Mouse (Mus musculus): Measurements from ENCODE around the gene Emc9.

Gene Emc9

DNA sequence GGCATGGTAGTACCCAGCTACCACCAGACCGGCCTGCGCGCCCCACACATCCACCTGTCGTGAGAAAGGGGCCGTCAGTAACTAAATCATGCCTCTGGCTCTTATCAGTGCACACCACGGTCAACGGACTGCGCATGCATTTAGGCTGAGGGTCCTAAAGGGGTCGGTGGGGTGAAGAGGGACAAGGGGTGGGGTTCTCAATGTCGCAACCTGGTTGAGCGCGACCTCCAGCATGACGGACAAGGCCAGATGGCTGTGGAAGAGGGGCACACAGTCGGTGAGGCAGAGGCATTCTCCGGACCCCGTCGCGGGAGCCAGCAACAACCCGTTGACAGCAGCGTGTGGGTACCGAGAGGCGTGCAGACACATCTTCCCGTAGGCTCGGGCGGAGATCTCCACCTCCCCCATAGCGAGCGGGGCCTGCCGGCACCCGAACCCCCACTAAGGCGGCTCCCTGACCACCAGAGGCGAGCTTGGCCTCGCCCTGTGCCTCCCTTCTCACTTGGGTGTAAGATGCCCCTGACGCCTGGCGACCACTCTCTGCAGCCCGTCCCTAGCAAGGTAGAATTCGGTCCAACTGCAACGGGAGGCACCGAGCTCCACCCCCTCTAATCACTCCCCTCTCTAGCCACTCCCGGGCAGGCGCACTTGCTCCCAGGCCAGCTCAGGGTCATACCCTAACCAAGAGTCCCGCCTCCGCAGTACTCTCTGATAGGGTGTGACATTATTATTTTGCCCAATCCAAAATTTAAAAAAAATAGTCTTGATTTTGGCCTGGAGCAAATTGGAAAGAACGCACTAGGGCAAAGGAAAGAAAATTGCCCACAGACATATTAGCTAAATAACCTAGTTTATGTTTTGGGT, at the start of gene Emc9:
Gene Emc9 (minus strand): TSS at position 601 of the 864 bp plus-strand sequence.
- in situ Hi-C loops (cut with MboI; ENCODE audit: low pct_unique_long_range_greater_than_20kb in 1 of 2, low sequenced_read_pairs in 2 of 2, unreplicated experiment in 1 of 2) = no loop called here

DNA sequence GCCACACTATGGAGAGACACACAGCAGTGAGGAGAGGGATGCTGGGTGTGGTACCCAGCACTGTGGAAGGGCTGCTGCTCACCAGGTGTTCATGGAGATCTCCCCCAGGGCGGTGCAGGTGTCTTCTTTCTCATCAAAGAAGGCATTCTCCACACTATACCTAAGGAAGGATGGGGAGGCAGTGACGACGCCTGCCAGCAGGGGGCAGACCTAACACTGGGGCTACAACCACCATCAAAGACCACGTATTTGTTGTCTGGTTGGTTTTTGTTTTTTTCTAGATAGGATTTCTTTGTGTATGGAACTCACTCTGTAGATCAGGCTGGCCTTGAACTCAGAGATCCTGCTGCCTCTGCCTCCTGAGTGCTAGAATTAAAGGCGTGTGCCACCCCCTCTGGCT, 44.2 kb upstream of the Emc9 start:
- in situ Hi-C loops (cut with MboI; ENCODE audit: low pct_unique_long_range_greater_than_20kb in 1 of 2, low sequenced_read_pairs in 2 of 2, unreplicated experiment in 1 of 2) = no loop called here

DNA sequence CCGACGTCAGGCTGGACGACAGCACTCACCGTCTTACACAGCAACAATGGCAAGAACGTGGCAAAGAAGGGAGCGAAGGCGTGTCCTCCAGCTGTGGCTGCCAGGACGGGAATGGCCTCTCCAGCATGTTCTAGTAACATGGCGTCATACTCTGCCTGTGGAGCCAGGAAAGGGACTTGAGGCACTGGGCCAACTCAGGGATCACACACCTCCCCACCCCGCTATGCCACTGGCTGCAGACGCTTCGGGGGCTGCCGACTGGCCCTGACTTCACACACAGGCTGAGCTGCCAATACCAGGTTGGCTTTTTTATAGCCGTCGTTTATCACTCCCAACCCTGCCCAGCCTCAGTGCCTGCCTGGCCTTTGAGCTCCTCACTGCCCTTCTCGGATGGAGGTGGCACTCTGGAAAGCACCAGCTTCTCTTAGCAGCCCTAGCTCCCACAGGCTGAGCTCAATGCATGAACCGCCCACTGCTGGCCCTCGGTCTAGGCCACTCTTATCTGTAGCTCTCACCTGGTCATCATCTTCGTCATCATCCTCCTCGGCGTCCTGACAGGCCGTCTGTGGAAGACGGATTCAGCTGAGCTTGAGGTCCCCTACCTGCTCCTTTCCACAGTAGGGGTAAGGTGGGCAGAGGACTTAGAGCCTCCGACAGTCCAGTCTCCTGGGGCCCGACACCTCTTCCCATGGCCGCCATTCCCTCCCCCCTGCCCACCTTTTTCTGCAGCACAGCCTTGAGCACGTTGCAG, 43.1 kb upstream of the Emc9 start:
- in situ Hi-C loops (cut with MboI; ENCODE audit: low pct_unique_long_range_greater_than_20kb in 1 of 2, low sequenced_read_pairs in 2 of 2, unreplicated experiment in 1 of 2) = no loop called here

DNA sequence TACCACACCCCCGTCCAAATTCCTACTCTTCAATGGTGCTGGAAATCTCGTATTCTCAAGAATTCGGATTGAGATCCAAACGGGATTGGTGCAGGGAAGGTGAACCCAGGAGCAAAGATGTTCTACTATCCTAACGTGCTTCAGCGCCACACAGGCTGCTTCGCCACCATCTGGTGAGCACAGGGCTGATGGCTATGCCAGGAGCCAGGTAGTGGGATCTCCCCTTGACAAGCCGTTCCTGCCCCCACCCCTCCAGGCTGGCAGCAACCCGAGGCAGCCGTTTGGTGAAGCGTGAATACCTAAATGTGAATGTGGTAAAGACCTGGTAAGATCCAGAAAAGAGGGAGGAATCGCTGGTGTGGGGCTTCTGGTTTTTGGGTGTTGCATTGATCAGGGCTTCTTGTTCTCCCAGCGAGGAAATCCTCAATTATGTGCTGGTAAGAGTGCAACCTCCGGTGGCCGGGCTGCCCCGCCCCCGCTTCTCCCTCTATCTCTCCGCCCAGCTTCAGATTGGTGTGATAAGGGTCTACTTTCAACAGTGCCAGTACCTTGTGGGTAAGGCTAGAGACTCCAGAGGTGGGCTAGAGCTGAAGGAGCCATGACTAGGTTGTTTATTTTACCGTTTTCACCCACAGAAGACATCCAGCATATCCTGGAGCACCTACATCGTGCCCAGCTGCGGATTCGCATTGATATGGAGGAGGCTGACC, 33.5 kb upstream of the Emc9 start:
- in situ Hi-C loops (cut with MboI; ENCODE audit: low pct_unique_long_range_greater_than_20kb in 1 of 2, low sequenced_read_pairs in 2 of 2, unreplicated experiment in 1 of 2) = no loop called here

DNA sequence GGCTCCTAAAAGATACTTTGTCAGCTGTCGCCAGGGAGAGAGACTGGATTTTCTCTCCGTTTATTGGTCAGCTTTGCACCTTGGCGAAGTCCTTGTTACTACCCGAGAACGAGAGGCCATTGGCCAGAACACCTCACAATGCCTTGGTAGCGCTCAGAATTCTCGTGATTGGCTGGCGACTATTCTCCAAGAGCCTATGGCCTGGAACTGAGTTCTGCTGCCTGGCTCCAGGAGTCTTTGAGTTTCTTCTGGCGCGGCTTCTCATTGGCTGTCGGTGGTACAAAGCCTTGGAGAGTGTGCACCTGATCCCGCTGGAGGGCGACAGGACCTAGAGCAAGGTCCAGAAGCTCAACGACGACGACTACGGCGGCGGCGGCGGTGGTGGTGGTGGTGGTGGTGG, 32.7 kb upstream of the Emc9 start, which contains the start of gene Rec8:
Gene Rec8 (plus strand): TSS at position 216 of the 400 bp plus-strand sequence.
- in situ Hi-C loops (cut with MboI; ENCODE audit: low pct_unique_long_range_greater_than_20kb in 1 of 2, low sequenced_read_pairs in 2 of 2, unreplicated experiment in 1 of 2) = no loop called here

DNA sequence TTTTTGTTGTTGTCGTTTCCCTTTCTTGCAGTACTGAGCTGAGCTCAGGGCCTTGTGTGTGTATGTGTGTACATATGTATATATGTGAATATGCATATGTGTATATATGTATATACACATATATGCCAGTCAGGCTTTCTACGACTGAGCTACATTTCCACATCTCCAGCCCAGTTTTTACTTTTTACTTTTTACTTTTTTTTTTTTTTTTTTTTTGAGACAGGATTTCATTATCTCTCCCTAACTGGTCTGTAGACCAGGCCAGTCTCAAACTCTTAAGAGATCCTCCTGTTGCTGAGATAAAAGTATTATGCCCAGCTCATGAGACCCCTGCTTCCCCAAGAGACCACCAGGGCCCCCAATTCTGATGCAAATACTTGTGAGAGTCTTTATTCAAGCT, 31.7 kb upstream of the Emc9 start:
- in situ Hi-C loops (cut with MboI; ENCODE audit: low pct_unique_long_range_greater_than_20kb in 1 of 2, low sequenced_read_pairs in 2 of 2, unreplicated experiment in 1 of 2) = no loop called here

DNA sequence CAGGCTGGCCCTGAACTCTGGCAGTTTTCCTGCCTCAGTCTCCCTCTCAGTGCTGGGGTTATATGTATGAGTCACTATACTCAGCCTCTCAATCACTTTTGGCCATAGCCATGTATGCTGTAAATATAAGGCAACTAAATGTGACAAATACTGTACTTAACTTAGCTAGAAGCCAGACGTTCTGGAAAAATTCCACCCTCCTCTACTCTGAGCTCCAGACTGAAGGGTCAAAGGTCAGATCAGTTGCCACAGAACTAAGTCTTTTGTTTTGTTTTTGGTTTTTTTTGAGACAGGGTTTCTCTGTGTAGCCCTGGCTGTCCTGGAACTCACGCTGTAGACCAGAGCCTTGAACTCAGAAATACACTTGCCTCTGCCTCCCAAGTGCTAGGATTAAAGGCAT, 30.8 kb upstream of the Emc9 start:
- in situ Hi-C loops (cut with MboI; ENCODE audit: low pct_unique_long_range_greater_than_20kb in 1 of 2, low sequenced_read_pairs in 2 of 2, unreplicated experiment in 1 of 2) = no loop called here

DNA sequence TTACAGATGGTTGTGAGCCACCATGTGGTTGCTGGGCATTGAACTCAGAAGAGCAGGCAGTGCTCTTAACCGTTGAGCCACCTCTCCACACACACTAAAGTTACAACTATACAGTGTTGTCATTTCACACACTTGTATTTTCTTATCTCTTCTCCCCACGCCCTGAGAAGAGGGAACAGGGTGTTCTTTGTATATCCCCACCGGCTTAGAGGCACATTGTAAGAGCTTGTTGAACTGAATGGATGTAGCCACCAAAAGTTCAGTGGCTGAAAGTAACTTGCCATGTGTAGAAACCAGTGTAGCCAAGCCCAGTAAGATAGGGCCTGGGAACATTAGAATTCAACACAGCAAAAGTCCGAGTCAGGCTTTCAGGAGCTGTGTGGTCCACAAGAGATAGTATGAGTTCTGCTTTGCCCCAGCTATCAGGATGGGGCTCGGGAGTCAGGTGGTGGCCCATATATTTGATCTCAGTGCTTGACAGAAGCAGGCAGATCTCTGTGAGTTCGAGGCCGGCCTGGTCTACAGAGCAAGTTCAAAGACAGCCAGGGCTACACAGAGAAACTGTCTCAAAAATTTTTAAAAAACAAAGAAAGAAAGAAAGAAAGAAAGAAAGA, 29.6 kb upstream of the Emc9 start:
- in situ Hi-C loops (cut with MboI; ENCODE audit: low pct_unique_long_range_greater_than_20kb in 1 of 2, low sequenced_read_pairs in 2 of 2, unreplicated experiment in 1 of 2) = no loop called here

DNA sequence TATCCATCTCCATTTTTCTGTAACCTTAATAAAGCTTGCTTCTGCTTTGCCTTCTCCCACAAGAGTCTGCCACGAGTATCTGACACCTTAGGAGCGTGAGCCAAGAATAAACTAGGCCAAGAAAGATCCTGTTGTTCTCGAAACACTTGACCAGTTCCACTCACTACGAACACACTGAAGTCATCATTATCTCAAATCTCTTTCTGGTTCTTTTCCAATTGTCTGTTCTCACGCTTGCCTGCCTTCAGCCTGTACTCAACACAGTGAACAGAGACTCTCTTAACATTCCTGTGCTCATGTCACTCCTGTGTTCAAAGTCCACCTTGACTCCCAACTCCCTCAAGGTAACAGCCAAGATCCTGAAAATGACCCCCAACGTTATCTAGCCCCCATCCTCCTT, 28.2 kb upstream of the Emc9 start:
- in situ Hi-C loops (cut with MboI; ENCODE audit: low pct_unique_long_range_greater_than_20kb in 1 of 2, low sequenced_read_pairs in 2 of 2, unreplicated experiment in 1 of 2) = no loop called here

DNA sequence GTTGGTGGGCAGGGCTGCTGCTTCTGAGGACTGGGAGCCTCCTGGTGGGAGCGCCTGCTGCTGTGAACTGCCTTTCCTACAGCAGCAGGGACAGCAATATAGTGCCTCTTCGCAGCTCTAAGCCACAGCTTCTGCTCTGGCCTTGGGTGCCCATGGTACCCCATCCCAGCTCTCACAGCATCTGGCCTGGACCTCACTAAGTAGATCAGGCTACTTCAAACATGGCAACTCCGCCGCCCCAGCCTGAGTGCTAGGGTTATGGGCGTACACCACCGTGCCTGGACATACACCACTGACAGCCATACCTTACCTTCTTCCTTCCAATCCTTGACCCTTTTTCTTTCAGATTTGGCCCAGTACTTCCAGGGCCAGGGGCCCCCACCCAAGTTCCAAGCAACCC, 23.2 kb upstream of the Emc9 start:
- in situ Hi-C loops (cut with MboI; ENCODE audit: low pct_unique_long_range_greater_than_20kb in 1 of 2, low sequenced_read_pairs in 2 of 2, unreplicated experiment in 1 of 2) = no loop called here

DNA sequence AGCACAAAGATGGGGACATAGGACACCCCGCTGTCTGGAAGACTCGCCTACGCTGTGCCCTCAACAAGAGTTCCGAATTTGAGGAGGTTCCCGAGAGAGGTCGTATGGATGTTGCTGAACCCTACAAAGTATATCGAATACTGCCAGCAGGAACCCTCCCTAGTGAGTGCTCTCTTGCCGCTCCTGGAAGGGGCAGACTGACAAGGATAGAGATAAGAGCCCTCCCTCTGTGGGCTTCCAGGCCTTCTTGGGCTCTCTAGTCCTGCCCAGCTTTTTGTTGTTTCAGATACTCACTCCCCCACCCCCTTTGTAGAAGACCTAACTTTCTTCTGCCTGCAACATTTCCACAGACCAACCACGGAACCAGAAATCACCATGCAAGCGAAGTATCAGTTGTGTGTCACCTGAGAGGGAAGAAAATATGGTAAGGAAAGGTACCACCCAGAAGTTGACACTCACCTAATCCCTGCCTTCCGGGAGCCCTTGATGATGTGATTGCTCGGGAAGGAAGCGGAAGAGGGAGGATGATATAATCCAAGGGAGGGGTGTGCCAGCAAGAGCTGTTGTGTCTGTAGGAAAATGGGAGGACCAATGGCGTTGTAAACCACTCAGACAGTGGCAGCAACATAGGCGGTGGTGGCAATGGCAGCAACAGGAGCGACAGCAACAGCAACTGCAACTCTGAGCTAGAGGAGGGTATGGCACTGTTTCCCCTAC, 20.8 kb upstream of the Emc9 start:
- in situ Hi-C loops (cut with MboI; ENCODE audit: low pct_unique_long_range_greater_than_20kb in 1 of 2, low sequenced_read_pairs in 2 of 2, unreplicated experiment in 1 of 2) = no loop called here

DNA sequence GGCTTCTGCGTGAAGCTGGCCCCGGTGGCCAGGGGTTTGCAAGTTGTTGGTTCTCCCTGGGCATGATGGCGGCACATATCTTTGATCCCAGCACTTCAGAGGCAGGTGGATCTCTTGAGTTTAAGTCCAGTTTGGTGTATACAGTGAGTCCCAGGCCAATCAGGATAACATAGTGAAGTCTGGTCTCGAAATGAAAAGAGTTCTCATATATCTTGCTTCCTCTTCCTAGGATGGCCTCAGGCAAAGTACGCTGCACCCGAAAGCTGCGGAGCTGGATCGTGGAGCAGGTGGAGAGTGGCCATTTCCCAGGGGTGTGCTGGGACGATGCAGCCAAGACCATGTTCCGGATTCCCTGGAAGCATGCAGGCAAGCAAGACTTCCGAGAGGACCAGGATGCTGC, 19.7 kb upstream of the Emc9 start:
- in situ Hi-C loops (cut with MboI; ENCODE audit: low pct_unique_long_range_greater_than_20kb in 1 of 2, low sequenced_read_pairs in 2 of 2, unreplicated experiment in 1 of 2) = no loop called here

DNA sequence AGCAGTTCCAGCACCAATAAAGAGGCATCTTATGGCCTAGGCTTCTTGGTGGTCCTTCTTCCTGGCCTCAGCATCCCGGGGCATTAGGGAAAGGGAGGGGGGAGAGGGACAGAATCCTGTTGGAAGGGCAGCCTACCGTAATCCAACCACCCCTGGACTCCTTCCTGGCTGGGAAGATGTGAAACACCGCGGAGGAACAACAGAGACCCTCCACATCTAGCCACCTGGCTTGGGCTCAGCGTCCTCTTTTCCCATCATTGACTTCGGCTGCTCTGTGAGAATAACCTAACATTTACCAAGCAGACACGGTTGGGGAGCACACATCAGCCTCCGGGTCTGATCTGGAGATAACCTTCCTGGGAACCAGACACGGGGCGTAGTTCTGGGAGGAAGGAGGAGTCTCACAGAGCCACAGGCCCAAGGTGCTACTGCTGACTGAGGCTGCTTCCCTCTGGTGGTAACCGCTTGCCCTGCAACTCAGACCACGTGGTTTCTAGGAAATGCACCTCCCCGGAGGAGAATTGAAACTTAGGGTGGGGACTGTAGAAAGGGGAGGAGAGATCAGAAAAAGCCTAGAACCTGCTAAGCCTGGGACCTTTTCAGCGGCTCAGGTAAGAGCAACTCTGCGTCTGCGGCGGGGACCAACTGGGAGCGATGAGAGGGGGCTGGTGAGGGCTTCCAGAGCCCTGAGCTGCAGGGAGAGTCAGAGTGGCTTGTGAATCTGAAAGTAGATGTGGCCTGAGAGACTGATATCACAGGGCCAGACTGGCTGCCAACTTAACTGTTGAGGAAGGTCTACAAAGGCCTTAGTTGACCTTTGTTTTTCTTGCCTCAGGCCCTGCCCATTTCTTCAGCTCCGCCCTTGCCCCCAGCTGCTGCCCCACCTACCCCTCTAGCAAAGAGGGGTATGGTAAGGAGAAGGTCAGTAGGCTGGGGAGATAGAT, 18.8 kb upstream of the Emc9 start:
- in situ Hi-C loops (cut with MboI; ENCODE audit: low pct_unique_long_range_greater_than_20kb in 1 of 2, low sequenced_read_pairs in 2 of 2, unreplicated experiment in 1 of 2) = no loop called here

DNA sequence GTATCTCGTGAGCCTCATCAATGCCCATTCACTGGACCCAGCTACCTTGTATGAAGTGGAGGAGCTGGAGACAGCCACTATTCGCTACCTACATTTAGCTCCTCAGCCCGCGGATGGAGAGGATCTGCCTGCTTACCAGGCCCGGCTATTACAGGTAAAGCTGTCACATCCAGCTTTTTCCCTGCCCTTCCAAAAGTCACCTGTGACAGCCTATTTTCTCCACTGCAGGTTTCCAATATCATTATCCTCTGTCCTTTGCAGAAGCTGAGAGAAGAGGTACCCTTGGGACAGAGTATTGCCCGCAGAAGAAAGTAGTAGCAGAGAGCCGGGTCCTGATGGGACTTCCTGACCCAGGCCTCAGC, 18.1 kb upstream of the Emc9 start, which contains the start of gene Irf9:
Gene Irf9 (plus strand): TSS at position 301 of the 362 bp plus-strand sequence.
- in situ Hi-C loops (cut with MboI; ENCODE audit: low pct_unique_long_range_greater_than_20kb in 1 of 2, low sequenced_read_pairs in 2 of 2, unreplicated experiment in 1 of 2) = no loop called here

DNA sequence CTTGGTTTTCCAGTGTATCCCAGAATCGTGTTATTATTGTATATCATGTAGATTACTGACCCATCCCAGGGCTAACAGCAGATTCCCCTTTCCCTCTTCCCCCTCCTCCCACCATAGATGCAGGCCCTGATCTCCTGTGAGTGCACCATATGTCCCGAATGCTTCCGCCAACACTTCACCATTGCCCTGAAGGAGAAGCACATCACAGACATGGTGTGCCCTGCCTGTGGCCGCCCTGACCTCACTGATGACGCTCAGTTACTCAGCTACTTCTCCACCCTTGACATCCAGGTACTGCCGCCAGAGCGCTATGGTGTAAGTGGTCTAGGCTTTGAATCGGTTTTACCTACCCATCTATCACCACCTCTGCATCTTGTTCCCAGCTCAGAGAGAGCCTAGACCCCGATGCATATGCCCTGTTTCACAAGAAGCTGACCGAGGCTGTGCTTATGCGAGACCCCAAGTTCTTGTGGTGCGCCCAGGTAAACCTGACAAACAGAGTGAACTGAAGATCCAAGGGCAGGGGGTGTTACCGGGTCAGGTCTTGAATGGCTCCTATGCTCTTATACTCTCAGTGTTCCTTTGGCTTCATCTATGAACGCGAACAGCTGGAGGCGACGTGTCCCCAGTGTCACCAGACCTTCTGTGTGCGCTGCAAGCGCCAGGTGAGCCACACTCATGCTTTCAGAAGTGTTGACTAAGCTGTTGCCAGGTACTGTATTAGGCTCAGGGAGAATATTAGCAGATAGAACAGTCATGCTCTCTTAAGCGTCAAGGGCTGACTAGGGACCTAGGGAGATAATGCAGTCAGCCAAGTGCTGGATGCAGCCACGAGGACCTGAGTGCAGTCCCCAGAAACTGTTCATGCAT, 13.7 kb upstream of the Emc9 start:
- in situ Hi-C loops (cut with MboI; ENCODE audit: low pct_unique_long_range_greater_than_20kb in 1 of 2, low sequenced_read_pairs in 2 of 2, unreplicated experiment in 1 of 2) = no loop called here

DNA sequence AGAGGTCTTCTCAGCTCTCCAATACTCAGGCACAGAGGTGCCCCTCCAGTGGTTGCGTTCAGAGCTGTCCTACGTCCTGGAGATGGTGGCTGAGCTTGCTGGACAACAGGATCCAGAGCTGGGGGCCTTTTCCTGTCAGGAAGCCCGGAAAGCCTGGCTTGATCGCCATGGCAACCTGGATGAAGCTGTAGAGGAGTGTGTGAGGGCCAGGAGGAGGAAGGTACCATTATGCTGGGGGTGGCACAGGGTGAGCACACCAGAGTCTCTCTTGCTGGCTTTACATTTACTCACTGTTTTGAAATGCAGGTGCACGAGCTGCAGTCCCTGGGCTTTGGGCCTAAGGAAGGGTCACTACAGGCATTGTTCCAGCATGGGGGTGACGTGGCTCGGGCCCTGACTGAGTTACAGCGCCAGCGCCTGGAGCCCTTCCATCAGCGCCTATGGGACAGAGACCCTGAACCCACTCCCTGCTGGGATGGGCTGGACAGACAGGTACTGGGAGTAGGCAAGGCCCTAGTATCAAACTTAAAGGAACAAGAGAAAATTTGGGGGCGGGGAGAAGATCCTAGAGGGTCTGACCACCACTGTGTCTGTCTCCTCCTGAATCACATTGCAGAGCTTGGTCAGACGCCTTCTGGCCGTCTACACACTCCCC, 11.1 kb upstream of the Emc9 start:
- in situ Hi-C loops (cut with MboI; ENCODE audit: low pct_unique_long_range_greater_than_20kb in 1 of 2, low sequenced_read_pairs in 2 of 2, unreplicated experiment in 1 of 2) = no loop called here

All from mouse embryonic stem cell (cell line).